Mouse (Mus musculus) cerebellum, postnatal 10 days (tissue): ENCODE measurements around the gene Ubash3b.

Experiments
- DNase-seq, 2 experiments: peaks; one replicate each; pipeline ENCODE4 v3.0.0; 2021; ENCODE audit warnings: mixed read lengths in 2 of 2

Gene Ubash3b

DNA sequence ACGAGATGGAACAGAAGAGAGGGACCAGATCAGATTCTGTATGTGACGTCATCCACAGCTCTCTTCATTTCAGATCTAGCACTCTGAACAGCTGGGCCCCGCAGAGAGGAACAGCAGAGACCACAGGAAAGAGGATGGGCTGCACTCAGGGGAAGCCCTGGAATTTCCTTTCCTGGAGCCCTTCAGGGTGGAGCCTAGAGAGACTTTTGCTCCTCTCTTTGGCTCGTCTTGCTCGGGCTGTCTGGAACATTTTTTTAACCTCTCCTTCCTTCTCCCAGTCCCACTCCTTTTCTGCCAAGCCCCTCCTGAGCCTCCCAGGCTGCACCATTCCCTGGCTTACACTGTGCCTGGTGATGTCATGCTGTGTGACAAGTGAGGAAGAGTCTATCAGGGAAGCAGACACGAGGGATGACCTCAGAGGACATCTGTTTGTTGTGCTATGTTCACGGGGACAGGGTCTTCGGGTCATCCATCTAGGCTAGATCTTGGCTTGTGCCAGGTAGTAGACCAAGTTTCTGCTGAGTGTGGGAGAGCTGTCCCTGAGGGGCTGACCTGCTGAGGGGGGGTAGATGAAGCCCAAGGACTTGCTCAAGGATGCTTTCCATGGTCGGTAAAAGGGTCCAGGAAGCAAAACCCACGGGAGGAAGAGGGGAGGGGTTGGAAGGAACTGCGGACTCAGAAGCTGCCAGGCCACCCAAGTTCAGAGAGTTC lies 77.2 kb downstream of the Ubash3b start:
- DNase-seq, result no peak

DNA sequence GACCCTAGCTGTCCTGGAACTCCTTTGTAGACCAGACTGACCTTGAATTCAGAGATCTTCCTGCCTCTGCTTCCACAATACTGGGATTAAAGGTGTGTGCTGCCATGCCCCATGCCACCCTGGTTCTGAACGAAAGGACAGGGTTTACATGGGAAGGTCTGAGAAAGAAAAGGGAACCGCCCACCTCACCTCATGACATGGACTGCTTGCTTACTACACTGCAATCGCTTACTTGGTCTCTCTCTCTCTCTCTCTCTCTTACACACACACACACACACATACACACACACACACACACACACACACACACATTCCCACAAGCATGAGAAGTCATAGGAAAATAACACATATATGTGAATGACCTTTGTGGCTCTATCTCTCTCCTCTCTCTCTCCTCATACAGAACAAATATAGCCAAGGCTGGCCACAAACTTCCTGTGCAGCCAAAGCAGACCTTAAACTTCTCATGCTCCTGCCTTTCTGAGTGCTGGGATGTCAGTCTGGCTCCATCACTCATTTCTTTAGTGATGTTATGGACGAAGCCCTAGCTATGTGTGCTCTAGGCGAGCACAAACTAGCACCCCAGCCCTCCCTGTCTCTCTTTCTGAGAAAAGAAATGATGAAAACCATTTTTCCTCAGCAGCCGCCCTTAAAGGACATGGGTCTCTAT lies 78.0 kb downstream of the Ubash3b start:
- no peak for DNase-seq

DNA sequence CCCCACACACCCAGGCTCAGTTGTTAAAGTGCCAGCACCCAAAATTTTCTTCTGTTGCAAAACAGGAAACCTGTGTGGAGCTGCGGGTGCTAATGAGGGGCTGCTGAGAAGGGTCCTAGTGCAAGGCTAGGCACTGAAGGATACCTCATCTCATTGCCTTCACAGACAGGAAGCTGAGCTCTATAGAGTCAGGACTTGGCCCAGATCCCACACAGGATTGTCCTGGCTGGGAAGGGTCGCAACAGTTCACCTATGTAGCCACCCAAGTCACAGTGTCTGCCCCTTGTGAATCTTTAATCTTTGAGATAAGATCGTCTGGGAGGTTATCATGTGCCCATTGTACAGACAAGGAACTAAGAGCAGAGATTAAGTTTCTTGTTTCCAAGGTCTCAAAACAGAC lies 78.6 kb downstream of the Ubash3b start:
- DNase-seq, result no peak

DNA sequence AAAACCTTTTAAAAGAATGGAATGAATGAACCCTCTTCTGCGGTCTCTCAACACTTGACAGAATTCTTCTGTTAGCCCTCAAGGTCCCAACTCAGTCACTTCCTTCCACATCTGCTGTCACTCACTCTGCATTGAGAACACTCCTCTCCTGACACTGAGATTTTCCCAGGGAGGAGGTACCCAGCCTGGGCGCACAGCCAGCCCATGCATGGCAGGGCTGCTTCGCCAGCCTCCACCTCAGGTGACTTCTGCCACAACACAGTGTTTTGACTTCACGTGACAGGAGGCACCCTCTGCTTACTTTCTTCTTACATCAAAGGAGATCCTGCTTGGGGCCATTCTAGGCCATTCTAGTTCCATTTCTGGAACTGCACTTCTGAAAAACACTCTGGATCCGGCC lies 80.6 kb downstream of the Ubash3b start:
- peak; percentile 57 to 65 for DNase-seq

DNA sequence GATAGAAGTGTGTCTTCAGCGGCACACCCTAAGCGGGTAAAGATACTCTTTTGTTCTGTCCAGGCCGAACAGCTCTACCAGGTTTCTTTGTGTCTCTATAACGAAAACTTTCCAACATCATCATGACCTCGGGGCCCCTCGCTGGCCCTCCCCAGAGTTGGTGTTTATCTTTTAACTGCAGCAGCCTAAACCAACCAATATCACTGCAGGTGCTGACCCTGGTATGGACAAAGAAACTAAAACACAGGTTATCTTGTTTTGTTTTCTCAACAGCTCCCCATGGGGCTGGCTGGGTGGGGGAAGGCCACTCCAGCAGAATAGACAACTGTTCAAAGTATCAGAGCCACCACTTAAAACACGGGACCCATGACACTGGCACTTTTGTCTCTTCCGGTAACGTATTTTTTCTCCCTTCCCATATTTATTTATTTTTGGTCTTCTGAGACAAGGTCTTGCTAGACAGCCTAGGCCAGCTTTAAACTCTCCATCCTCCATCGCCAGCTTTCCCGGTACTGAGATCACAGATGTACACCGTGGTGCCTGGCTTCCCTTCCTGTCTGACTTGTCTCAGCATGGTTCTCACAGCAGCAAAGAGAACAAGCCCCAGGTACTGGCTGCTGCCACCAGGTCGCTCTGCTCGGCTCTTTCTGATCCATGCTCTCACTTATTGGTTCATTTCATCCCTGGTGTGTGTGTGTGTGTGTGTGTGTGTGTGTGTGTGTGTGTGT lies 81.9 kb downstream of the Ubash3b start:
- DNase-seq, result no peak

DNA sequence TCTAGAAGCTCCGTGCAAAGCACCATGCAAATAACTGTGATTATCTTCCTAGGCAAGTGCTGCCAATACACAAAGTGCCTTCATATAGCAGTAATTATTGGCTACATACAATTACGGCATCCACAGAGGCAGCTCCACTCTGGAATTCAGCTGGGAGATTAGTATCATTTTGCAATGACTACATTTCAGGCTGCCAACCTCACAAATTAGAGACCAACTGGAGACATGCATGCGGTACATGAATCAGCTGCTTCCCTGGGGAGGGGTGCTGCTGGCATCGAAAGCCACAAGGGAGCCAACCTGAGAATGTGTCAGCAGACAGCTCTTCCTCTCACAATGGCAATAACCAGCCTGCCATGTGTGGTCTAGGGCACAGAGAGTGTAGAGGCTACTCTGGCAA lies 83.3 kb downstream of the Ubash3b start:
- peak in 1 of 2 experiments; percentile 38 for DNase-seq

DNA sequence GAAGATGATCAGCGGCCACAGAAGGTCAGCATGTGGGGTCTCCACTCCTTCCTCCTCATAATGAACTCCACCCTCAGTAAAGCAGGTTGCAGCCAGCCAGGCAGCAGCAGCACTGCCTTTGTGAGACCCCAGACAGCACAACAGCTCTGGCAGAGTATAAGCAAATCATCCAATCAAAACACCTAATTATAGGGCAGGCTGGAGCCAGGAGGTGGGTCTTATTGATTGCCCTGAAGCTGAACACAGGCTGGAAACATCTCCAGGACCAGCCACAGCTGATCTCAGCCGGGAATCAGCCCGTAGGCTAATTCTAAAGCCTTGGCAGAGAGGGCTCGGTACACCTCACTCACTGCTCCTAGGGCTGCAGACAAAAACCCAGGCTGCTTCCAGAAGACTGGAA lies 85.3 kb downstream of the Ubash3b start:
- no peak for DNase-seq

DNA sequence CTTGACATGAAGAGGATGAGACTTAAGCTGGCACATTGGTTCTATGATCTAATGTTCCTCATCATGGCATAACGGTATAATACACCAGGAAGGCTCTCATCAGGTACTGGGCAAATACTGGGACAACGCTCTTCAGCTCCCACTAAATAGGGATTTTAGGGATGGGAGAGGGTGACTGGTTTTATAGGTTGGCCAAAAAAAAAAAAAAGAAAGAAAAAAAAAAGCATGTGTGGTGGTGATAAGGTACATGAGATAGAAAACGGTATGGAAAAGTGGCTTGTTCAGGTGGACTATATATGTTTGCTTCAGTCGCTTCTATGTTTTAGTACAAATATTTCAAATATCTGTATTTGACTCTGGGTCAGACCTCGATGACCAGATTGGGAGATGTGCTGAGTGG lies 86.0 kb downstream of the Ubash3b start:
- no peak for DNase-seq

DNA sequence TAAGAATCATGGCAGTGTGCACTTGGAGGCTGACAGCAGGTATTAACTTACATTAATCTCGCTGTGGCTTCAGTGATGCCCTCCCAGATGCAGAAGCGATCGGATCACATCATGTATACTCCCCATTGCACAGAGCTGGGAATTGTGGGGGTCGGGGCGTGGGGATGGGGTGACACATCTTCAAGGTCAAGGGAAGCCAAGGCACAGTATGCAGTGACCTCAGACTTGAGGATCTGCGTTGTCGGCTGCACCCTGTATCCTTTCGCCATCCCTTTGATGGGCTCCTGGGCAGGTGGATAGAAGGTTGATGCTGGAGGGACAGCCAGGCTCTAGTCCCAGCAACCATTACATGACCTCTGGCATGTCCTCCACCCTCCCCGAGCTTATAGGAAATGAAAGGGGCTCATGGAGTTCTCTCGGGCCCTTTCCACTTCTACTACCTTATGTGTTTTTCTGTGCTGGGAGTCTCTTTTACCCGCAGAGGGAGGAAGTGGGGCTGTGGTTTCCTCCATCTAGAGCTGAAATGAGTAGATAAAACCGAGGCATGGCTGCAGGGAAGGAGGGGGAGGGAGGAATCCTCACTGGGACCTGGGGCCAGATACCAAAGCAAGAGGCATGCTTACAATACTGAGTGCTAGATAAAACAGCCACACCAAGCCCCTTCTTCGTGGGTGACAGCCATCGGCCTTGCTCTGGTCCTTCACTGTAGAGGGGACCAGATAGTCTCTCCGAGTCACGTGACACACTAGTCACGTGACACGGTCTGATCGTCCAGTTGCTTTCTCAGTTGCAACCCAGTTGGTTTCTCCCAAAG lies 88.1 kb downstream of the Ubash3b start:
- DNase-seq, result no peak

DNA sequence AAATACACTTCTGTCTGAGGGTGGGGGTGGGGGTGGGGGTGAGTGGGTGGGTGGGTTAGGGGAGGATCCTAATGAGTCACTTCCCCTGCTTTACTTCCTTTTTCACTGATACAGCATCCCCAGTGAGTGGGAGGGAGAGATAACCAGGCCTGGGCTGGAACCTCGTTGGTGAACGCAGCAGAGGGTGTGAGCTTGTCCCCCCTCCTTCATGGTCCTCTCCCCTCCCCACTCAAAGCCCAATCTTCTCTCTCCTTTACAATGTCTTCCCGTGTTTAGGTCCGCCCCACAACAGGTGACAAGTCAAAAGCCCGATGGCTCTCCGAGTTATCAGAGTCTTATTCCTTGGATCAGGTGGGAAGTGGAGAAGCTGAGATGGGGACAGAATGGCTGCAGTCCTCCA lies 88.7 kb downstream of the Ubash3b start:
- DNase-seq, result no peak

DNA sequence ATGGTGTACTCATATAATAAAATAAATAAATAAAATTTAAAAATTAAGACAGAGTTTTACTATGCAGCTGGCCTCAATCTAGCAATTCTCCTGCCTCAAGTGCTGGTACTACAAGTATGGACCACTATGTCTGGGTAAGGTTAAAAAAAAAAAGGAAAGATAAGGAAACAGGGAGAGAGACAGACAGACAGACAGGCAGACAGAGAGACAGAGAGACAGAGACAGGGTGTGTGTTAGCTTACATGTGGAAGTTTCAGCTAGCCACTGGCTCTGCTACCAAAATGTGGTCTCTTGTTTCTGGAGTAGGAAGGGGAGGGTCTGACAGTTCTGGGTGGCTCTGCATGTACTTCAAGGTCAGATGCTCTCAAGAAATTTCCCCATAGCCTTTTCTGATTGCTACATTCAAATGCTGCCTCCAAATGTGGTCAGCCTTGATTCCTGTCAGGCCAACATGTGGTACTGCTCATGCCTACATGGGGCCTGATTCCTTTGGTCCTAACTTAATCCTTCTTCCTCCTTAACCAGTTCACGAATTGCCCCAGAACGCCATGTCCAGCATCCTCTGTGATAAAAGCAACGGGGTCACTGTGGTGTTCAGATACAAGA lies 89.5 kb downstream of the Ubash3b start:
- no peak for DNase-seq

DNA sequence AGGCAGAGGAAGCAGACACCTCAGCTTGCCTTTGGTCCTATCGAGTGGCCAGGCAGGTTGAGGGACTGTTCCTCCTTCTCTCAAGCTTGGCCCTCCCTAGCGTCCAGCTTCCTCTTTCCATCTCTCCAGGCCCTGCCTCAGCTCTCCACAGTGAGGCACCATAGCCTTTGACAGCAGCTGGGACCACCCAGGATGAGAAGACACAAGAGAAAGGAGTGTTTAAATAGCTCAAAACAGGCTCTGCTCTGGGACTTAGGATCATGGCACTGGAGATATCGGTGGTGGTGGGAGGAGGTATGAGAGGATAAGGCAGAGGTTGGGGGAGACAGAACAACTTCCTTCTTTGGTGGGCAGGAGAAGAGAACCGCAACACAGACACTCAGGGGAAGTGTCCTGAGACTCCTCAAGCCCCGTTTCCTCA lies 90.7 kb downstream of the Ubash3b start:
- no peak for DNase-seq

DNA sequence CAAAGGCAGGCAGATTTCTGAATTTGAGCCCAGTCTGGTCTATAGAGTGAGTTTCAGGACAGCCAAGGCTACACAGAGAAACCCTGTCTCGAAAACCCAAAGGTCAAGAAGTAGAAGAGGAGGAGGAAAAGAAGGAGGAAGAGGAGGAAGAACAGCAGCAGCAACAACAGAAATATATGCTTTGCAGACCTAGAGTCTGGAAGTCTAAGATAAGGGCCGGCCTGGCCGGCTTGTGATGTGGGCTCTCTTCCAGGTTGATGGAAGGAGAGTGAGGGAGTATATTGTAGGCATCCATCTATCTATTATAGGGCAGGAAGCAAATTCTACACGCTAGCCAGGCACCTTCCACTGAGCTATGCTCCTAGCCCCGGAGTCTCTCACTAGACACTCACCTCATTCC lies 92.0 kb downstream of the Ubash3b start:
- no peak for DNase-seq

DNA sequence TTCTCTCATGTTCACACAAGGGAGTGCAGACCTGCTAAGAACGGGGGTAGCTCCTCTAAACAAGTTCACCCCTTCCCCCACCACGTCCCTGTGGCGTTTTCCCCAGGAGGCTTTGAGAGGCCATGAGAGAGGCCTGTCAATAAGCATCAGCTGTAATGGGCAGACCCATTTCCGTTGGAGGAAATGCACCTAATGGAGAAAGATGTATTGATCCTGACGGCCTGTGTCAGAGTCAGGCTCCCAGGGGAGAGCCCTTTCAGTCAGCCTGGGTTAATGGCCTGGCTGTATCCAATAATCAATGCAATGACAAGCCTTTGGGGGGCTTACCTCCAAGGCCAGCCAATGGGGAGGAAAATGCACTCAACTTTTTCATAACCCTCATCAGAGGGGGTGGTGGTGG lies 100.1 kb downstream of the Ubash3b start:
- DNase-seq, result no peak

DNA sequence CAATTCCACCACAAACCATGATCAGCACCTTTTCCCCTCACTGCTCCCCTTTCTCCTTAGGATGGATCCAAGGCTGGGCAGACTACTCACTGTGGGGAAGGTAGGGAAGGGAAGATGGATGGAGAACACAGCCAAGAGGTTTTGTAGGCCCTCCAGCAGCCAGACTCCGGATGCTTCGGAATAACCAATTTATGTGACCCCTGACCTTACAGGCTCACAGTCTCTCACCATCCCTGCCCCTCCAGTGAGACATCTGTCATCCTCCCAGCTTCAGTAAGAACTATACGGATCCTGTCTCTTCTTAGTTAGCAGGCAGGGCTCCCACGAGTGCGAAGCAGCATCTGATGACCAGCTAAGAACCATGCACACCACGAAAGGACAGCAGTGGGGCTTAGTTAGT lies 100.9 kb downstream of the Ubash3b start:
- no peak for DNase-seq

DNA sequence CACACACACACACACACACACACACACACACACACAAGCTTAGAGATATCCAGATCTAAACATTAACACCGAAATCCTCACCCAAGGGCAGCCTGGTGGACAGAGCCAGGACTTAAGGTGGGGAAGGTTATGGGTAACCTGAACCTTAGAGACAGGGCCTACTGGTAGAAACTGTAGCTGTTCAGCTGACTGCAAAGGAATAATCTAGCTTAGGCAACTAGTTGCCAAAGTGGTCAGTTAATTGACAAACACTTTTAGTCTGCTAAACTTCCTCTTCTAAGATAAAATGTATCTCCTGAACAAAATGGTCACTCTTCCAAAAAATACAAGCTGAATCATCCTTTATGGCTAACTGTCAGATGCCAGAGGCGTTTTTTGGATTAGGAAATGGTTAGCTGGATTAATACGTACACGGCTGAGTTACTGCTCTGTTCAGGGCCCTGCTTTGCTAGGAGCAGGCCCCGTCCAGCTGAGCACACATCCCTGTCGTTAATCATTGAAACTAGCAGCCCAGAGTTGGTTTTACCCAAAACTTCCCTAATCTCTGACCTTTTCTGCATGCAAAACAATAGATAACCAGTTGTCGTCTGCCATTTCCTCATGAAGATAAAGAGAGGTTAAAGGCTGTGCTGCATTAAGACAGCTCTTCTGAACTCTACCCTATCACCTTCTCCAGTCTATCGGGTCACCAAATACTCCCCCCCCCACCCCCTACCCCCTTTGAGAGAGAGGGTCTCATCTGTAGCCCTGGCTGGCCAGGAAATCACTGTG lies 102.5 kb downstream of the Ubash3b start:
- no peak for DNase-seq

DNA sequence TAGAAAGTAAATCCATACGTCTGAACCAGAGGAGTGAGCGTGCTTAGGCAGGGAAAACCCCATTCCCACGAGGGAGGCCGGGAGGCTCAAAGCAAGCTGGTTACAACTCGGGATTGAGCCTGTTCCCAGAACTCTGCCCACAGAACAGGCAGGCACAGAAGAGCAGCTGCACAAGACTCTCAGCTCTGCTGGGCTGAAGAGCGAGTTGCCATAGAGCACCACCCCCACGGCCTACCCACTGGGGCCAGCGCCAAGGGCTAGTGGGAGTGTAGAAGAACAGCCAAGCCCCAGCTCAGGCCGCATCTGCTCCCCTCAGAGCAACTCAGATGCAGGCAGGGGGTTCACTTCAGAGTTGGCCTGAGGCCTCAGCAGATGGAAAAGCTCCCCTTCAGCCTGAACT lies 107.3 kb downstream of the Ubash3b start:
- peak; percentile 92 to 96 for DNase-seq

DNA sequence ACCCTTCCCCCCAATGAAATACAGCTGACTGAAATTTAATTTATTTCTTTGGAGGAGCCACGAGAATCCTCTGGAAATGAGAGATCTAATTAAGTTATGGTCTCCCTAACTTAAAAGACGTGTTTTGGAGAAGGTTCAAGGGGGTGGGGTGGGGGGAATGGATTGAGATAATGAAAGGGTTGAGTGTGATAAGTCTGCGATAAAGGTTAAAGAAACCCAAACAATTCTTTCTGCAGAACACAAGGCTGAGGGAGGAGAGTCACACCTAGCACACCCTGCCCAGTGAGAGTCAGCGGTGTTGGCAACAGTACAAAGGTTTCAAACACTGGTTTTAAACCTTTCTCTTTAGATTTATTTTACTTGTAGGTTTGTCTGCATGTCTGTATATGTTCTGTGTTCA lies 108.0 kb downstream of the Ubash3b start:
- no peak for DNase-seq

DNA sequence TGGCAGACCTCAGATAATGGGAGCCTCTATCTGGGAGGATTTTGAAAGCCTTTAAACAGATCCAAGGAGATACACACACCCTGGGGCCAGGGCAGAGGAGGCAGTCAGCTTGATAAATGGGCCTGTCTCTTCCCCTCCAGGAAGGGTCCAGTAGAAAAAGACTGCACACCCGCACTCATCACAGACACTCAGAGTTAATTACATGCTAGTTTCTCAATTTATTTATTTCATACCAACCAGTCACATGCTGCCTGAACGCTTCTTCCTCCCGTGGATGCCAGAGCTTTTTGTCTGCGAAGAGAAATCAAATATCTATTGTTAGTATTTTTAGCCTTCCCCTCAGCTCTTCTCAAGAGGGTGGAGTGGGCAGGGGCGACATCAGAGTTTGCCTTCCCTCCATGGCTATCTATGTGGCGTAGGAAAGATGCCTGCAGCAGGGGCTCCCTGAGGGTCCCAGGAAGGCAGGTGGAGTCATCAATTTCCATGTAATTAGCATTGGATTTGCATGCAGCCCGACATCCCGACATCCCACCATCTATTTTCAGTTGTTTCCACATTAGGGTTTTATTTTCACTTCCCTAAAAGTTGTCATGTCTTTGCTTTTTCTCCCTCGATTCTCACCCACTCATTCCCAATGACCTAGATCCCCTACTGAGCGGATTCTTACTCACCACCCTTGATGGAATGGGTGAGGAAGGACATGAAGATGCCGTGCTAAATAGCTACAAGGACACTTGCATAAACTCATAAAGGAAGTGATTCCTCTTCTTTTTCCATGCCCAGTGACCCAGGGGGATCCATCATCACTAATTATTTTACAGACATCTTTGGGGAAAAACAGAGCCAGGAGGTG lies 110.2 kb downstream of the Ubash3b start:
- no peak for DNase-seq

DNA sequence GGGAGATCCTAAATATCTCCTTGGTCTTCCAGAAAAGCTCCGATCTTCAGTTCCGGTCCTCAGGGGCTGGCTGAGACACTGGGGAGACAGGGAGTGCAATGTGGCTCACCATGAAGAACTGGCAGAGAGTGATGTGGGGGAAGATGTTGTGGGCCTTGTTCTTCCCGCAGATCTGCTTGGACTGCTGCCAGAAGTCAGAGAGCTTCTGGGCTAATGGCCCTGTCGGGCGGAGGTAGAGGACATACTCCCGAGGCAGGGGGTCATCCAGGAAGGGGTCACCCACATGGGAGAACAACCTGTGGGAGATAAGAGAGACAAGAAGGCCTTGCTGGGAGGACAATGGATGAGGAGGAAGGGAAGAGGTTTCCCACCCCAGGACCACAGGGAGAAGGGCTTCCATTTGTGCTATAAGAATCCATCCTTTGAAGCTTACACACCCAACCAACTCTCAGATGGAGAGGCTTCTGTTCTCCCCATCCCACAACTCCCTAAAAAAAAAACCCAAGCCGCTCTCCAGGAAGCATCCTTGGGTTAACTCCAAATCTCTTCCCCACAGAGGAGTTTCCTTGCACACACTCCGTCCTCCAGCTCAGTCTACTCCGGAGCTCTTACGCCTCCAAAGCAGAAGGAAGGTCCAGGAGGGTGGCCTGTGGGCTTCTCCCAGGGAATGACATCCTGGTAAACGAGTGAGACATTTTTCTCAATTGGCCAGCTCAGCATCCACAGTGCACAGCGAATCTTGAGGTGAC lies 111.0 kb downstream of the Ubash3b start:
- DNase-seq, result peak; percentile 49 to 51
